Mouse (Mus musculus): ENCODE measurements around the gene Rab3gap2.
"Not testable (repeated sequence)": the region's sequence is repeated elsewhere in the genome, so short reads cannot be mapped to it uniquely, and the experiment has no call there.

Gene Rab3gap2

DNA sequence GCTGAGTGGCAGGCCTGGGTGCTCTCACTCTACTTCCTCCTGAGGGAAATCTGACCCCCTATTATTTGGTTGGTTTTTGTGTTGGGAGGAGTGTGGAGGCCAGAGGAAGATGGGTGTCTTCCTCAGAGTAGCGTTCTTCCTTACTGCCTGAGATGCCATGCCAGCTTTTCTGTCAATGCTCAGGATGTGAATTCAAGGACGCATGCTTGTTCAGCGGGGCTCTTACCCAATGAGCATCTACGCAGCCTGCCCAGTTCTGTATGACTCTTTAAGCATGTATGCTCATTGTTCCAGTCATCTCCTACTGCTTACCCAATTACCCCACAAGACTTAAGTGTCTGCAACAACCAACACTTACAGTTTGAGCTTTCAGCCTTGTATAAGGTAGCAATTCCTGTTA lies 76.7 kb downstream of the Rab3gap2 start:
- no peak for DNase-seq (ENCODE audit: extremely low read depth, low read depth)

DNA sequence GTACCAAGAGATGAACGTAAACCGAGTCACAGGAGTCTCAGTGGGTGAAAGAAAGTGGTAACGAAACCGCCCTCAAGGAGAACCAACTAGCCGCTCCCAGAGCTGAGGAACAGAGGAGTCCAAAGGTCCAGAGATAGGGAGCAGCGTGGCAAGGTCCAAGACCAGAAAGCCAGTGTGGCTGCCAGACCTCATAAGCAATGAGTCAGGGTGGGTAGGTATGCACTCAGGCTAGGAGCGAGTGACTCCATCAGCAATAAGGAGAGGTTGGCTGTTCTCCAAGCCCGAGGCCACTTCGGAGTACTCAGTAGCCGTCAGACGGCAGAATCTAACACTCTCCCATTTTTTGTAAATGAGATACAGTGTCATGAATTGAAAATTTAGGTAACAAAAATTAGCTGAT lies 78.9 kb downstream of the Rab3gap2 start:
- no peak for DNase-seq (ENCODE audit: extremely low read depth, low read depth)

DNA sequence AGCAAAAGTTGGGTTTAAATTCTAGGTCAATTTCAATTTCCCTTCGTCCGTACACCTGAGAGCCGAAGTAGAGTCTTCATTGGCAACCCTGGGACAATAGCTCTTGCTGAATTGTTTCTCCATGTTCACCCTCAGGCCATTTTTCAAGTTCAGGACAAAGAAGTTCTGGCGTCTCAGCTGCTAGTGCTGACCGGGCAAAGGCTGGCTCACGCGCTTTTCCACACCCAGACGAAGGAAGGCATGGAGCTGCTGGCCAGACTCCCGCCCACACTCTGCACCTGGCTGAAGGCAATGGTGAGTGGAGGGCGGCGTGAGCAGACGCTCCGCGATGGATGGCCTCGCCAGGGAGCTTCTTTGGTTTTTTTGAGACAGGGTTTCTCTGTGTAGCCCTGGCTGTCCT lies 79.3 kb downstream of the Rab3gap2 start:
- DNase-seq (ENCODE audit: extremely low read depth, low read depth) = no peak

DNA sequence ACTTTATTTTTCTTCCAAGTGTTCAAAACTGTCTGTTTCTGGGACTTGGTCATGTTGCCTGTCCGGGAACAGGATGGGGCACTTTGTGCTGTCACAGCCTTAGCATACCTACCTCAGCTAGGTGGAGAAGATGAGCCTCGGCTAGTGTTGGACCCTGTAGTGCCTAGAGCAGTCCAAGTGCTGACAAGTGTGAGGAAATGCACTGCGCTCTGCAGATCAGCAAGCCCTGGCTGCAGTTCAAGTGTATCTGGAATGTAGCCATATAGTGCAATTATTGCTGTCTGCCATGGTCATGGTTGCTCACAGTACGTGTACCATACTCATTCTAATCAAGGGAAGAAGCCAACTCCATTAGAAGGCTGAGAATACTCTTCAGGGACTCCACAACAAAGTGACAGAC lies 80.8 kb downstream of the Rab3gap2 start:
- DNase-seq (ENCODE audit: extremely low read depth, low read depth) = no peak

DNA sequence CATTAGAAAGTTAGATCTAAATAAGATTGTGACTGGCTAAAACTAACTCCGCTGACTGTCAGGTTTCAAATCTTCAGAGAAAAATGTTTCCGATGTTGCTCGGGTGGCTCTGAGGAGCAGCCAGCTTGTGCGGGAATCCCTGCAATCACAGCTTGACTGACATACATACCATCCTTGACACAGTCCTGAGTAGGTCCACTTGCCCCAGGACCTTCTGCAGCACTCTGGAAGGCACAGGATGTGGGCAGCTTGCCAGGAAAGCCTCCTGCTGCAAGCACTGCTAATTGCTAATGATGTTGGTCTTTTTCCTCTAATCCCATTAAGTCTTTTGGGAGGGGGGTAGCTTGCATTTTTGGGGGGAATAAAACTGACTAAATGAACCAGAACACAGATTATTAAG lies 81.3 kb downstream of the Rab3gap2 start:
- no peak for DNase-seq (ENCODE audit: extremely low read depth, low read depth)

DNA sequence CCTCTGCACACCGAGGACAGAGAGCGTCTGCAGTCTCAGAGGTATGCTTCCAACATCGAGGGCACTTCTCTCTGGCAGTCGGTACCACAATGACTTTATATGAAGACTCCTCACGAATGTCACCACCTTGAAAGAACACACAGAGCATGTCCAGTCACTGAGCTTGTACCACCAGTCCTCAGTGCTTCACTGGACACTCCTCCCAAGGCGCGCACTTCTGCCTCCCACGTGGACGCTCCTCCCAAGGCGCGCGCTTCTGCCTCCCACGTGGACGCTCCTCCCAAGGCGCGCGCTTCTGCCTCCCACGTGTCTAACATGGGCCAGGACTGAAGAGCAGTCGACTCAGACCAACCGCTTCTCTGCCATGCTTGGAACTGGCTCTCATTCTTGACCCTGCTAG lies 83.1 kb downstream of the Rab3gap2 start:
- no peak for DNase-seq (ENCODE audit: extremely low read depth, low read depth)

DNA sequence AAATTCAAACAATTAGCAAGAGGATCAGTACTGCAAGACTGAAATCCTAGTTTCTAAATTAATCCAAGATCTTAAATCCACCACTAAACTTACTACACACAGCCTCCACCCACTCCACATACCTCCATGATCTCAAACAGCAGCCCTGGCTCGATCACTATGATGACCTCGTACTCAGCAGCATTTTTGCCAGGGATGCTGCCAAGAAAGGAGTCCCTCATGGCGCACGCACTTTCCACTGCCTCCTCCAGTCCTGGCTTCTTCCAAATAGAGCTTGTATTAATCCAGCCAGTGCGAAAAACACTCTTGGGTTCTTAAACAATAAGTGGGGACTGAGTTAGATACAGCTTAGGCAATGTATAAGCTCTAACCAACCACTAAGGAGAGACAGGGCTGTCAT lies 85.3 kb downstream of the Rab3gap2 start:
- DNase-seq (ENCODE audit: extremely low read depth, low read depth) = no peak

DNA sequence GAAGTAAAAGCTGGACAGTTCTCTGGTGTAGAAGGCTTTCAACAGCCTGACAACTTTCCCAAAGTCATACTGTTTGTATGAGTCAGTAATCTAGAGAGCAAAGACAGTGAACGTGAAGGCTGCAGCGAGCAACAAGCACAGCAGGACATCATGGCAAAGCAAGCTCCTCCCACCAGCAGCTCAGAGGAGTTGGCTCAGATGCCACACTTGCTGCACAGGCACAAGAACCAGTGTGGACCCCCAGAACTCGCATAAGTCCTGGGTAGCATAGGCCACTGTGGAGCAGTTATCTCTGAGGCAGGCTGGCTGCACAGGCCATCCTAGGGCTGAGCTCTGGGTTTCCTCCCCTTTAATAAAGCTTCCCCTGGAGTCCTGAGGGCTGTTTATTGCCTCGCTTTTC lies 87.4 kb downstream of the Rab3gap2 start:
- DNase-seq (ENCODE audit: extremely low read depth, low read depth) = no peak

DNA sequence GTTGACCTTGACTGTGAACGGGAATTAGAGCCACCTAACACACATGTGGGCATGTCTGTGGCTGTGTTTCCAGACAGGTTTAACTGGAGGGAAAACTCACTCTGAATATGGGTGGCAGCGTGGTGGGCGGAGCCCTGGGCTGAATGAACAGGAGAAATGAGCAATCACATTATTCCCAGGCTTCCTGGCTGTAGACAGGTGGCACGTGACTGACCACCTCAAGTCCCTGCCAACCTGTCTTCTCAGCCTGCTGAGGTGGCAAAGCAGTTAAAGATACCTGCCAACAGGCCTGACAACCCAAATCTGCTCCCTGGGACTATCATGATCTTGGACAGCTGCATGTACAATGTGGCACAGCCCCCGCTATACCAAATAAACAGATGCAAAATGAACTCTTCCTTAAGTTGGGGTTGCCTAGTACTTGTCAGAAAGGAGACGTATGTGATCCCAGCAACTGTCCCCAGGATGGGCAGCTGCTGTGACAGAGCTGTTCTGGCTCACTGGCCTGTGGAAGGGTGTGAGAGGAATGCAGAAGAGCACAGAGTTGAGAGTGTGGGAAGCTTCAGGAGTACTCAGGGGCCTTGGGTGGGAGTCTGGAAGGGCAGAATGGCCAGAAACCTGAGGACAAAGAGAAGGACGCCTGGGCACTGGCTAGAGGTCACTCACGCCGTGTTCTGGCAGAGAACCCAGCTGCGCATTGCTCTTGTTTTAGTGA lies 88.9 kb downstream of the Rab3gap2 start:
- DNase-seq (ENCODE audit: extremely low read depth, low read depth) = no peak

DNA sequence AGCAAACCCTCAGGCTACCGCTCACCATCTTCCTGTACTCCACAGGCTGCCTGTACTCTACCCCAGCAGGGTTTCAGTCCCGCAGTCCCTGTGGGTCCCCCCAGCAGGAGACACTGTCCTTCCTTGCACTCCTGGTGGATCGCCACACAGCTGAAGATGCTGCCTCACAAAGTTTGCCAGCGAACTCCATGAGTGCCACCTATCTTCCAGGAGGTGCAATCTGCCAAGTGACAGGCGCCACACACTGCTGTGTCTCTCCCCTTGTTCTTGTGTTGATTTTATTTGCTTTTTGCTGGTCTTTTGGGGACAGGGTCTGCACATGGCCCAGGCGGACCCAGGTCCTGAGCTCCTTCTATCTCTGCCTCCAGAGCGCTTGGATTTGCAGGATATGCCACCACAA lies 92.9 kb downstream of the Rab3gap2 start:
- no peak for DNase-seq (ENCODE audit: extremely low read depth, low read depth)

DNA sequence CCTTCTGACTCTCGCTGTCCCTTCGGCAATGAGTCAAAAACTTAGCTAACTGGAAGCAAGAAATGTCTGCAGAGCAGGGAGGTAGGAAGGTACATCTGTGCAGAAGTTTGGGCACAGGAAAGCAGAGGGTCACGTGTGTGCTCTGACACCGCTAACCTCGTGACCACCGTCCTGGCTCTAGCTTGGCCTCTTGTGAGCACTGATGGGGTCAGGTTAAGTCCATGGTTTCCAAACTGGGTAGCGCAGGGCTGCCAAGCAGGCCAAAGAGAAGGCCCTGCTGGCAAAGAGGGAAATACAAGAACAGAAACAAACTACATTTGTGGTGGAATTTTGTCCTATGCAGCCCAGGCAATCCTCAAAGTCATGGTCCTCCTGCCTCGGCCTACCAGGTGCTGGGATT lies 94.6 kb downstream of the Rab3gap2 start:
- no peak for DNase-seq (ENCODE audit: extremely low read depth, low read depth)

DNA sequence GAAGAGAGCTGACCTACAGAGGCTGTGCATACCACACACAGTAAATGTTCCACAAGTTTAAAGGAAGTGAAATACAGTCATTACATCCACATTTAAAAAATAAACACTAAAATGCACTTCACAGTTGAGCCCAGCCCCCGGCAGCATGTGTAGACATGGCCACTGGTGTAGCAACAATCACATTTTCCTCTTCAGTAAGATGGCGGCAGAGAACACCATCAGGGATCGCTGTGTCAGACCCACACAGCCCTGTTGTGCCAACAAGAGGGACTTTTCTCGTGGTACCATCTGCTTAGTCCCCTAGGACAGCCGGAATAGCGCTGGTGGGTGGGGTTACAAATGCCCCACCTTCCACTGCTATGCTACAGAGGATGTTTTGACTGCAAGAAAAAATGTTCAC lies 98.9 kb downstream of the Rab3gap2 start:
- DNase-seq (ENCODE audit: extremely low read depth, low read depth) = no peak

DNA sequence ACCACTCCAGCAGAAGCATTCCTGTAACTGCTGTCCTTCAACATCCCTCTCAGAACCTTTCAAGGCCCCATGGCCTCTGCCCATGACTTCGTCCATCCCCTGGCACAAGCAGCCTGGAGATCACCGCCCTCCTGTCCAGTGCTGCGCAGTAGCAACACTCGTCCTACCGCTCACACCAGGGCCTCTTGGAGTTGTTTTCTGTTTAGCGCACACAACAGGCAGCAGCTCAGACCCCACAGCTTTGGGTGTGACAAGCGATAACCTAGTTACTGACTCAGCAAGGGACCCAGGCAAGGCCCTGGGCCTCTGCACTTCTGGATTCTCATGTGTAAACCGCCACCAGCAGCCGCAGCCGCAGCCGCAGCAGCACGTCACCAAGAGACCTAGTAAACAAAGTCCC lies 102.9 kb downstream of the Rab3gap2 start:
- no peak for DNase-seq (ENCODE audit: extremely low read depth, low read depth)

DNA sequence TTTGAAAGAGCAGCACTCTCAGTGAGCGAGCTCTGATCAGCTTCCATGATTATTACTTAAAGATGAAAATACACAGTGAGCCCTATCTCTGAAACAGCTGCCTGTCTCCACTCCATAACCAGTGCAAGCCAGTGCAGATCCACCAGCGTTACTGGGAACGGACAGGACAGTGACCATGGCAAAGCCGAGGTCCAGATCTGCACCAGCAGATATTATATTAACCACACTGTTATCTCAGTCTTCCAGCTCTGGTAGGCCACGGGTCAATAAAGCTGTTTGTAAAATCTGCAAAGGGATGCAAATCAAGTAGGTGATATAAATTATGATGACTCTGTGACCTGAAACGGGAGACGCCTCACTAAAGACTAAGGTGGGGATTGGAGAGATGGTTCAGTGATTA lies 103.7 kb downstream of the Rab3gap2 start:
- DNase-seq (ENCODE audit: extremely low read depth, low read depth) = no peak

DNA sequence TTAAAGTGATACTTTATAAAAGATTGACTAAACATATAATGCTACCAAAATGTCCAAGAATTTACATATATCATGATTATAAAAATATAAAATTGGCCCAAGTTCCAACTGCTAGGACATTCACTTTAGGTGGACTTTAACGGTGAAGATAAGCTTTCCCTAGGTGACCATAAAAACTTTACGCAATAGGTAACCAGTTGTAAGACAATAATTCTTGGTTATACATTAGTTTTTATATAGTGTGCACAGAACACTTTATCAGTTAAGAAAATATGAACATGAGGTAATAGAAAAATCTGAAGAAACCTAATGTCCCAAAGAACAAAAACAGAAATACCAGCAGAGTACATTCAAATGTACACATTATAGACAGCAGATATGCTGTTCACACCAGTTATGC lies 104.4 kb downstream of the Rab3gap2 start:
- no peak for DNase-seq (ENCODE audit: extremely low read depth, low read depth)

DNA sequence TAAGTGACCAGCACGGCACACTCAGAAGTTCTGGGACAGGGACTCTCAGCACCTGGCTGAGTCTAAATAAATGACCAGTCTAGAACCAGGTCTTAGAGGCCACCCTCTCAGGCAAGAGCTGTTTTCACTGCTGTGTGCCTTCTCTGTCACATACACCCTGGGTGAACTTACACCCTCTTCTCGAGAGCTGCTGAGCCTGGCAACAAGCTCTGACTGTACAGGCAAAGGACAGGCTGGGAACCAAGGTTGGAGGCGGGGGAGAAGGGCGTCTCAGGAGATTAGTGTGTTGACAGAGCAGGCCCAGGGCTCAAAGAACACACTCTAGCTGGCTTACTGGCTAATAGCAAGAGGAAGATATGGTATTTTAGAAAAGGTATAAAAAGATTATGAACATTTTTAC lies 105.0 kb downstream of the Rab3gap2 start:
- no peak for DNase-seq (ENCODE audit: extremely low read depth, low read depth)

DNA sequence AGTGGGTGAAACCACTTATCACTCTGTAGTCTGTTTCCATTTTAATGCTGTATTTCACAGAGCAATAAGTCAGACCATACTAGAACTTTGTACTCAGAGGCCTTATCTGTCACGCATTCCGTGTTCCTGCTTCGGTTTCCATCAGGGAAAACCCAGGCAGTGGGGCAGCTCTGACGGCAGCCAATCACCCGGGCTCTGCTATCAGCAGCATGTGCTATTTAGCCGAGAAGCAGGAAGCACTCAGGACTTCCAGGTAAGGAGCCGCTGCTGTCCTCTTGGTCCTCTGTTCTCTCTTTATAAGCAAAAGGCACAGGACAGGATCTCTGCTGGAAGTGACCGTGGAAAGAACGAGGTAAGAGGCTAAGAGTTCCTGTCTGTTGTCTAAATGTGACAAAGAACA lies 108.0 kb downstream of the Rab3gap2 start:
- no peak for DNase-seq (ENCODE audit: extremely low read depth, low read depth)

DNA sequence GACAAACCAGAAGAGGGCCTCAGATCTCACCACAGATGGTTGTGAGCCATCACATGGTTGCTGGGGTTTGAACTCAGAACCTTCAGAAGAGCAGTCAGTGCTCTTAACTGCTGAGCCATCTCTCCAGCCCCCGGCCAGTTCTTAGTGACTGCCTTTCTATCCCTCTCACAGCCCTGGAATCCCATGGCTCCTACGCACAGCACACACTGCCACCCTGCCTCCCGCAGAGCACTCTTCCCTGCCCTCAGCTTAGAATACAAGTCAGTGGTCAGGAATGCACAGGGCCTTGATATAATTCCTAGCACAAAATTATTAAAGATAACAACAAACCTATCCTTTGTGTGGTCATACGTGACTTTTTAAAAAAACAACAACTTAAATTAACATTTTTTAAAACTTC lies 110.6 kb downstream of the Rab3gap2 start:
- no peak for DNase-seq (ENCODE audit: extremely low read depth, low read depth)

DNA sequence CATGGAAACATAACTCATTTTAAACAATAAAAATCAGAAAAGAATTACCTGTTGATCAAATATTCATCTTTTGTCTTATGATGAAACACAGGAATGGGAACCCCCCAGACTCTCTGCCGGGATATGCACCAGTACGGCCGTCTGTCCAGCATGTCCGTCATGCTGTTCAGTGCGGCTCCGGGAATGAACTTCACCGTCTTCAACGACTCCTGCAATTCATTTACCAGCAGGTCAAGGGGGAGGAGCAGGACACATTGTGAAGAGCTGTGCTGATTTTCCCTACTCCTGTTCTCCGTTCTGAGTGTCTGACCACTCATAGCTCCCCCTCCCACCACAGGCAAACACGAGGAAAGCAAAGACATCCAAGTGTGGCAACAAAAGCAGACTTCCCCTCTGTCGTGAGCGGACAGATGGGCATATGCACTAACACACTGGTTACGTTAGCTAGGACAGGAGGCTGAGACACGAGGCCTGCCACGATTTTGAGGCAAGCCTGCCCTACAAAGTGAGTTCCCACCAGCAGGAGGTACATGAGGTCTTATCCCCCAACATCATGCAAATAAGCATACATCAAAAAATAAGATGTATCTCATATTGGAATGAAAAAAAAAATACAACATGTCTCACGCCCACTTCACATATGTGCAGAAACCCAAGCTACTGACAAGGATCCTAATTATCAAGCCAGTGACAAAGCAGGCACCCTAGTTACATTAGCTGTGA lies 112.1 kb downstream of the Rab3gap2 start:
- no peak for DNase-seq (ENCODE audit: extremely low read depth, low read depth)

DNA sequence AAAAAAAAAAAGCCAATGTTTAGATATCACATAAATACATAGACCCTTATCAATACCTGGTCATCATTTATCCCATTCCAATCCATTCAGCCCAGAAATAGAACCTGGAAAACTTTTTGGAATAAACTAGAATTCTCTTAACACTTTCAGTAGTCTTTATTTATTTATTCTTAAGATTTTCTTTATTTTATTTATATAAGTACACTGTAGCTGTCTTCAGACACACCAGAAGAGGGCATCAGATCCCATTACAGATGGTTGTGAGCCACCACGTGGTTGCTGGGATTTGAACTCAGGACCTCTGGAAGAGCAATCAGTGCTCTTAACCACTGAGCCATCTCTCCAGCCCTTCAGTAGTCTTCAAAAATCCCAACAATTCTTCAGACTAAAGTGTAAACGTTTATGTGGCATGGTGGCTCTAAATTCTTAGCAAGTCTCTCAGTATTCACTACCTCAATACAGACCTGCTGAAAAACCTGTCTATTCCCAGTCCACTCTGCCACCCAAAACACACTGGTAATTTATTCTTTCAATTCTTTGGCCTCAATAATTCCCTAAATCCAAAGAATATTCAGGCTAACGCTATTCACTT lies 123.9 kb downstream of the Rab3gap2 start:
- DNase-seq (ENCODE audit: extremely low read depth, low read depth) = not testable (repeated sequence)

DNA sequence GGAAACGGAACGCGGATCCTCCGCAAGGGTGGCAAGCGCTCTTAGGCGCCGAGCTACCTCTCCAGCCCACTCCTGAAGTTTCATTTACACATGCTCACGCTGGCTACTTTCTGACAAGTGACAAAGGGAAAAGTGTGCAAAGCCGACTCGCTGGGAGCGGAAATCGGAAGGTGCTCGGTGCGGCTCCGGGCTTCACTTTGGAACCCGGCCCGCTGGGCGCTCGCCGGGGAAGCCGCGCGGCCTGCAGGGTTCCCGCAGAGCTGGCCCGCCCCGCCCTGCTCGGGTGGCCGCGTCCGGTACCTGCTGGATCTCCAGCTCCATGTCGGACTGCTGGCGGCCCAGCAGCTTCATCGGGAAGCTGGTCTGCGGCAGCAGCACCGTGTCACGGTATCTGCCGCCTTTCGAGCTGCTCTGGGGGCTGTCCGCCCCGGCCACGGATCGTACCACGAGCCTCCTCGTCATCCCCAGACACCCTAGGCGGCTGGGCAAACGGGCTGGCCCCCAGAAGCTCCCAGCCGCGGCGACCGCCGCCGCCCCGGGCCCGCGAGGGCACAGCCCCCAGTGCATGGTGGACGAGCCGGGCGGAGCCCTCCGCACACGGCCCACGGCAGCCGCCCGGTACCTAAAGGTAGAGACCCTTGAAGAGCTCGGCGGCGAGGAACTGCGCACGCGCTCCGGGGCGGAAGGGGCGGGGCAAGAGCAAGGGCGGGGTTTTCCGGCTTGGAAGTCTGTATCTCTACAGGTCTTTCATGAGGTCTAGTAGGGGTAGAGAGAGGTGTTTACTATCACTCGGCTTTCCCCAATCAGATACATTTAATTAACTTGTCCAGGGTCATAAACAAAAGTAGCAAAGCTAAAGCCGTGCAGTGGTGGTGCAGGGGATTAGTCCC lies 125.0 kb downstream of the Rab3gap2 start, which contains the start of gene Iars2:
Gene Iars2, minus strand, starts transcription at position 676 of the 890 bp plus-strand sequence.
- DNase-seq (ENCODE audit: extremely low read depth, low read depth) = peak; percentile 78

DNA sequence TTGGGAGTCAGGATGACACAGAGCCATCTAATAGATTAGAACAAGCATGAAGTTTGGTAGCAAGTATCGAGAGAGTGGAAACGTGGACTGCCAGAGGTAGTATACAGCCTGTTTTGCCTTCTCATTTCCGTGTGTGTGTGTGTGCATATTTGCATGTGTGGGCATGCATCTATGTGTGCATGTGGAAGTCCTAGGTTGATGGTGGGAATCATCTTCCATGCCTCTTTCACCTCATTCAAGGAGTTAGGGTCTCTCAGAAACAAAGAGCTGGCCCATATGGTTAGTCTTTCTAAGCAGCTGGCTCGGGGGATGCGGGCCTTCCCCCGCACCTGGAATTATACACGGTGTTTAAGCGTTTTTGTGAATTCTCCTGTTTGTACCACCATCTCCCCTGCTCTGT lies 125.9 kb downstream of the Rab3gap2 start:
- no peak for DNase-seq (ENCODE audit: extremely low read depth, low read depth)

Measured in MEL-GATA-1-ER (cell line).